Mouse (Mus musculus) hindbrain, embryonic 15.5 days (tissue): ENCODE results near the gene Tmem198. TPM values are rescaled to one million over a fixed set of nuclear protein-coding genes. Genes with fewer than 3 reads are reported as not detected.

Experiments used
- ATAC-seq: fragments of 200-750 bp; cut with Nextera tagmentation; 2 replicates; pipeline ENCODE4 v1.8.0; 2017; ENCODE audit warnings: low read depth, moderate number of reproducible peaks, moderate TSS enrichment; ENCODE audit not compliant: low FRiP score
- H3K27ac ChIP-seq: fragments of 300-500 bp; sonication (generic); replicated peaks from 2 replicates; pipeline ENCODE4 v1.5.1; 2015; ENCODE audit warnings: mild to moderate bottlenecking, inconsistent platforms
- H3K27me3 ChIP-seq: fragments of 300-500 bp; sonication (generic); 2 replicates; pipeline ENCODE4 v1.6.1; 2015; ENCODE audit warnings: control low read depth, inconsistent platforms
- H3K36me3 ChIP-seq: fragments of 300-500 bp; sonication (generic); 2 replicates; pipeline ENCODE4 v1.6.1; 2015; ENCODE audit warnings: control low read depth, inconsistent platforms
- H3K4me1 ChIP-seq: fragments of 300-500 bp; sonication (generic); replicated peaks from 2 replicates; pipeline ENCODE4 v1.6.1; 2015; ENCODE audit warnings: control low read depth, inconsistent platforms
- H3K4me2 ChIP-seq: fragments of 300-500 bp; sonication (generic); 2 replicates; pipeline ENCODE4 v1.6.1; 2015; ENCODE audit warnings: moderate library complexity, mild to moderate bottlenecking, inconsistent platforms
- H3K4me3 ChIP-seq: fragments of 300-500 bp; sonication (generic); 2 replicates; pipeline ENCODE4 v1.5.1; 2015; ENCODE audit warnings: mild to moderate bottlenecking, inconsistent platforms
- H3K9ac ChIP-seq: fragments of 300-500 bp; sonication (generic); 2 replicates; pipeline ENCODE4 v1.6.1; 2015; ENCODE audit warnings: inconsistent platforms
- H3K9me3 ChIP-seq: fragments of 300-500 bp; sonication (generic); 2 replicates; pipeline ENCODE4 v1.6.1; 2016; ENCODE audit warnings: control low read depth, inconsistent platforms
- WGBS: fragments of 180-500 bp; shearing (Covaris S2); methylation state at CpG from one replicate; pipeline ENCODE4 v1.1.7; 2015; 5-methylcytosine and 5-hydroxymethylcytosine counted together
- polyA plus RNA-seq: library from polyadenylated mRNA; unstranded; fragments of >200 nt; fragmentation: Nextera tagmentation; extraction: Ambion mirVana; gene quantifications from 2 replicates; pipeline ENCODE4 v1.2.1, GENCODE M21; 2015

The Tmem198 gene
- 45.2 and 49.9 TPM in 2 replicates for polyA plus RNA-seq

GRCm38 (mm10) chr1:75478916-75479634 lies at the start of gene Tmem198, which contains the start of gene Chpf:
Gene Tmem198, plus strand, starts transcription at chr1:75479532.
Gene Chpf, minus strand, starts transcription at chr1:75479307.
- H3K4me1 ChIP-seq = peaks cover 55% of the 10 kb centered on the region
- peak; percentile 90 for ATAC-seq
- no peaks in the 10 kb centered on the region for H3K9me3 ChIP-seq
- H3K27me3 ChIP-seq = 0 out of 2 replicates have a peak, but pooled peaks cover 8% of the 10 kb centered on the region
- H3K9ac ChIP-seq = peak within 1 kb of the TSS; percentile 91
- H3K27ac ChIP-seq = peak within 1 kb of the TSS; percentile 92
- WGBS = under 1% methylated on average over 67 of the region's 76 CpGs
- H3K4me2 ChIP-seq = peak within 1 kb of the TSS; percentile 84
- peaks cover 21% of the 10 kb centered on the region for H3K36me3 ChIP-seq
- H3K4me3 ChIP-seq = peak within 1 kb of the TSS; percentile 95

- peak; percentile 90 for ATAC-seq
- Histone ChIP-seq H3K4me1 (peaks cover 19% of the 10 kb centered on the region), H3K9ac (peak within 1 kb of the TSS; percentile 66), H3K4me3 (peak within 1 kb of the TSS; percentile 56), H3K27me3 (no peaks in the 10 kb centered on the region), H3K4me2 (peak within 1 kb of the TSS; percentile 73), H3K9me3 (no peaks in the 10 kb centered on the region), H3K36me3 (no peaks in the 10 kb centered on the region), H3K27ac (peak within 1 kb of the TSS; percentile 78)
- 6% methylated on average over 28 of the region's 28 CpGs for WGBS
Observed at GRCm38 (mm10) chr1:75435475-75436328, 43.6 kb upstream of the Tmem198 start, which contains the start of gene Gmppa. Gene Gmppa, plus strand, starts transcription at chr1:75435930.

GRCm38 (mm10) chr1:75438782-75439181 lies 40.5 kb upstream of the Tmem198 start:
- no peak for ATAC-seq

GRCm38 (mm10) chr1:75440661-75441060 lies 38.7 kb upstream of the Tmem198 start:
- Histone ChIP-seq H3K9me3 (no peaks in the 10 kb centered on the region), H3K36me3 (no peaks in the 10 kb centered on the region), H3K4me3 (no peak overlapping the region), H3K4me2 (no peak overlapping the region), H3K27ac (no peak overlapping the region), H3K27me3 (no peaks in the 10 kb centered on the region), H3K4me1 (peaks cover 52% of the 10 kb centered on the region), H3K9ac (no peak overlapping the region)
- 76% methylated on average over 7 of the region's 7 CpGs for WGBS
- no peak for ATAC-seq

More at GRCm38 (mm10) chr1:75438782-75439181, 40.5 kb upstream of the Tmem198 start:
- 80% methylated on average over 8 of the region's 9 CpGs for WGBS
- H3K9me3 ChIP-seq = no peaks in the 10 kb centered on the region
- H3K27me3 ChIP-seq = no peaks in the 10 kb centered on the region
- no peak overlapping the region for H3K27ac ChIP-seq
- no peak overlapping the region for H3K4me3 ChIP-seq
- no peak overlapping the region for H3K9ac ChIP-seq
- H3K36me3 ChIP-seq = no peaks in the 10 kb centered on the region
- no peak overlapping the region for H3K4me2 ChIP-seq
- peaks cover 36% of the 10 kb centered on the region for H3K4me1 ChIP-seq

GRCm38 (mm10) chr1:75441471-75441996 lies 37.8 kb upstream of the Tmem198 start:
- no peak overlapping the region for H3K4me2 ChIP-seq
- 86% methylated on average over 15 of the region's 15 CpGs for WGBS
- H3K36me3 ChIP-seq = no peaks in the 10 kb centered on the region
- H3K4me3 ChIP-seq = no peak overlapping the region
- H3K4me1 ChIP-seq = peaks cover 56% of the 10 kb centered on the region
- no peak overlapping the region for H3K27ac ChIP-seq
- H3K27me3 ChIP-seq = no peaks in the 10 kb centered on the region
- no peak overlapping the region for H3K9ac ChIP-seq
- no peak for ATAC-seq
- H3K9me3 ChIP-seq = no peaks in the 10 kb centered on the region

- 77% methylated on average over 9 of the region's 9 CpGs for WGBS
- no peak overlapping the region for H3K9ac ChIP-seq
- H3K27ac ChIP-seq = 0 out of 2 replicates have a peak overlapping the region, but pooled peaks have one; percentile 21
- H3K4me3 ChIP-seq = no peak overlapping the region
- no peak for ATAC-seq
- H3K36me3 ChIP-seq = no peaks in the 10 kb centered on the region
- H3K4me2 ChIP-seq = no peak overlapping the region
- no peaks in the 10 kb centered on the region for H3K9me3 ChIP-seq
- H3K27me3 ChIP-seq = no peaks in the 10 kb centered on the region
- H3K4me1 ChIP-seq = peaks cover 56% of the 10 kb centered on the region
Observed at GRCm38 (mm10) chr1:75442171-75442570, 37.2 kb upstream of the Tmem198 start.

GRCm38 (mm10) chr1:75442811-75443210 lies 36.5 kb upstream of the Tmem198 start:
- no peak for ATAC-seq
- H3K4me1 ChIP-seq = peaks cover 58% of the 10 kb centered on the region
- peak overlapping the region; percentile 21; the same call in 1 of the 2 replicates for H3K27ac ChIP-seq
- no peaks in the 10 kb centered on the region for H3K36me3 ChIP-seq
- no peak overlapping the region for H3K9ac ChIP-seq
- H3K9me3 ChIP-seq = no peaks in the 10 kb centered on the region
- 21% methylated on average over 8 of the region's 8 CpGs for WGBS
- no peaks in the 10 kb centered on the region for H3K27me3 ChIP-seq
- H3K4me2 ChIP-seq = no peak overlapping the region
- H3K4me3 ChIP-seq = no peak overlapping the region

- Histone ChIP-seq H3K4me1 (peaks cover 64% of the 10 kb centered on the region), H3K4me2 (no peak overlapping the region), H3K36me3 (no peaks in the 10 kb centered on the region), H3K27me3 (0 out of 2 replicates have a peak, but pooled peaks cover 3% of the 10 kb centered on the region), H3K9me3 (no peaks in the 10 kb centered on the region), H3K4me3 (no peak overlapping the region), H3K27ac (peak overlapping the region; percentile 64), H3K9ac (no peak overlapping the region)
- peak; percentile 14; the same call in 1 of the 2 replicates for ATAC-seq
- WGBS = 13% methylated on average over 13 of the region's 13 CpGs
Observed at GRCm38 (mm10) chr1:75443247-75444024, 35.9 kb upstream of the Tmem198 start.

GRCm38 (mm10) chr1:75444208-75444607 lies 35.1 kb upstream of the Tmem198 start:
- 20% methylated on average over 3 of the region's 3 CpGs for WGBS
- H3K4me2 ChIP-seq = no peak overlapping the region
- peak overlapping the region; percentile 64; the same call in 1 of the 2 replicates for H3K27ac ChIP-seq
- H3K9ac ChIP-seq = no peak overlapping the region
- 0 out of 2 replicates have a peak, but pooled peaks cover 3% of the 10 kb centered on the region for H3K27me3 ChIP-seq
- H3K4me3 ChIP-seq = no peak overlapping the region
- H3K36me3 ChIP-seq = no peaks in the 10 kb centered on the region
- ATAC-seq = no peak
- no peaks in the 10 kb centered on the region for H3K9me3 ChIP-seq
- H3K4me1 ChIP-seq = peaks cover 72% of the 10 kb centered on the region

GRCm38 (mm10) chr1:75445141-75445701 lies 34.1 kb upstream of the Tmem198 start:
- ATAC-seq = no peak
- peak overlapping the region; percentile 37 for H3K4me2 ChIP-seq

More at GRCm38 (mm10) chr1:75445141-75445701, 34.1 kb upstream of the Tmem198 start:
- Histone ChIP-seq H3K9me3 (no peaks in the 10 kb centered on the region), H3K4me1 (peaks cover 82% of the 10 kb centered on the region), H3K4me3 (no peak overlapping the region), H3K27me3 (peaks cover 7% of the 10 kb centered on the region; the same call in 1 of the 2 replicates), H3K27ac (peak overlapping the region; percentile 14), H3K36me3 (no peaks in the 10 kb centered on the region), H3K9ac (no peak overlapping the region)
- WGBS = 6% methylated on average over 9 of the region's 9 CpGs
